Mouse (Mus musculus) heart, adult 2 months (tissue): ENCODE results near the gene Asns. TPM values are rescaled to one million over a fixed set of nuclear protein-coding genes. Genes with fewer than 3 reads are reported as not detected.

Source experiments
- DNase-seq, 2 experiments: peaks; one replicate each; pipeline ENCODE4 v3.0.0; 2021
- H3K27ac ChIP-seq: fragments of 200-600 bp; 2 replicates; pipeline ENCODE4 v1.8.1; 2022
- H3K27me3 ChIP-seq: fragments of 200-500 bp; 2 replicates; pipeline ENCODE4 v1.6.1; 2012; ENCODE audit warnings: mild to moderate bottlenecking, low read length, inconsistent platforms, mixed read lengths; ENCODE audit not compliant: control insufficient read depth, insufficient read depth
- H3K36me3 ChIP-seq: fragments of 200-500 bp; 2 replicates; pipeline ENCODE4 v1.6.1; 2012; ENCODE audit warnings: low read length, inconsistent platforms; ENCODE audit not compliant: control insufficient read depth, insufficient read depth
- H3K4me1 ChIP-seq: fragments of 200-500 bp; 2 replicates; pipeline ENCODE4 v1.6.1; 2011; ENCODE audit warnings: low read length; ENCODE audit not compliant: control insufficient read depth, insufficient read depth
- H3K4me3 ChIP-seq: fragments of 200-600 bp; 2 replicates; pipeline ENCODE4 v1.8.1; 2022
- H3K79me2 ChIP-seq: fragments of 200-500 bp; replicated peaks from 2 replicates; pipeline ENCODE4 v1.6.1; 2012; ENCODE audit warnings: mild to moderate bottlenecking, inconsistent platforms, low read length, moderate library complexity, mixed read lengths; ENCODE audit not compliant: control insufficient read depth, insufficient read depth
- H3K9ac ChIP-seq: fragments of 200-500 bp; 2 replicates; pipeline ENCODE4 v1.6.1; 2012; ENCODE audit warnings: low read depth, mild to moderate bottlenecking, control low read depth, inconsistent platforms, low read length, mixed read lengths
- CTCF ChIP-seq: fragments of 200-600 bp; IDR thresholded peaks from 2 replicates; pipeline ENCODE4 v1.8.1; 2022; ENCODE audit warnings: antibody characterized with exemption, mild to moderate bottlenecking, moderate library complexity
- EP300 ChIP-seq: fragments of 200-500 bp; IDR thresholded peaks from 2 replicates; pipeline ENCODE4 v1.6.1; 2011; ENCODE audit warnings: low read depth, low read length, control low read depth; ENCODE audit not compliant: insufficient read depth
- POLR2A ChIP-seq: fragments of 200-500 bp; IDR thresholded peaks from 2 replicates; pipeline ENCODE4 v1.6.1; 2011; ENCODE audit warnings: mild to moderate bottlenecking, low read depth, low read length, control low read depth; ENCODE audit not compliant: insufficient read depth
- WGBS: fragments of 180-500 bp; shearing (Covaris S2); methylation state at CpG from one replicate; pipeline ENCODE4 v1.1.7; 2018; 5-methylcytosine and 5-hydroxymethylcytosine counted together
- intact Hi-C: fragments of 180-260 bp; cut with DNase I; formaldehyde crosslinking; loops from one replicate; pipeline ENCODE4 v1.15.1; 2025
- polyA plus RNA-seq: library from polyadenylated mRNA; depleted of rRNA; stranded (reverse); fragments of >200 nt; gene quantifications from 2 replicates; pipeline ENCODE4 v1.2.3, GENCODE M21; 2012
- total RNA-seq, 2 experiments: library from RNA; stranded (reverse); gene quantifications; 2 replicates each; pipeline ENCODE4 v1.2.3; 2021

Asns gene
- total and polyA plus RNA-seq, 3 experiments, result 2.9 to 5.5 (median 3.2) TPM

DNA sequence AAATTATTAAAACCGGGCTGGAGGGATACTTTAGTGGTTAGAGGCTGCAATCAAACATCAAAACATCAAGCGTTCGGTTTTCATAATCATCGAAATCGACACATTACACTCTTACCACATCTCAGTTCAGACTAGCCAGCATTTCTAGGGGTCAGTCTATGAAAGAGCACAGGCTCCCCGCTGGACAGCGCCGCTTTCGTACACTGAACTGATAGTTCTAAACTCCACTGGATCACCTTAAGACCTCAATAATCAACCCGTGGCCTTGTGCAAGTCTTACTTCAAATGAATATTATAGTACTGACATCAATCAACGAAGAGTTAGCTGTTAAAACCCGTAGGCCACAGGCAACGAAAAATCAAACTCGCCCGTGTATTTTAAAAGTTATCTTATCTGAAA, 1.0 kb downstream of the Asns start:
- intact Hi-C loops, result no loop called here
- no peaks in the 10 kb centered on the region for H3K36me3 ChIP-seq
- DNase-seq, result no peak
- H3K4me1 ChIP-seq, result peaks cover 2% of the 10 kb centered on the region; the same call in 1 of the 2 replicates
- H3K27ac ChIP-seq, result no peak overlapping the region
- H3K27me3 ChIP-seq, result no peaks in the 10 kb centered on the region
- peak overlapping the region; percentile 56 for H3K4me3 ChIP-seq
- 56% methylated on average over 15 of the region's 15 CpGs for WGBS
- TF ChIP-seq EP300 (no peak), POLR2A (no peak)
- no peaks in the 10 kb centered on the region for H3K79me2 ChIP-seq
- H3K9ac ChIP-seq, result no peak overlapping the region

DNA sequence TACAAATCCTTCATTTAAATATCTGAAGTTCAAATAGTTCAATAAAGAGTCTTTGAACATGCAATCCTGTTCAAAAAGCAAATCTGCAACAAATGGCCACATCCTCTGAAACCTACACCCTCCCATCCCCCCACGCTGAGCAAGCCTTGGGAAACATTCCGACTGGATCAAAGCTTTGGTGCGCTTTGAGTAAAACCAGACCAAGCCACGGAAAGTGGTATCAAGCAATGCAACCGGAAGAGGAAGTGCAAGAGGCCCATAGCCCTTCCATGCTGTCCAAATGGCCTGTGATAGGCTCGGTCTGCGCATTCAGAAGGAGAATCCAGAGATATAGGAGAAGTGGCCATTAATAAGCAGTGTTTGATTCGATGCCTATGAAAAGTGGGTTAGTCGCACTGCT, 2.6 kb downstream of the Asns start:
- Histone ChIP-seq H3K79me2 (no peaks in the 10 kb centered on the region), H3K27me3 (no peaks in the 10 kb centered on the region), H3K4me3 (no peak overlapping the region), H3K9ac (no peak overlapping the region), H3K36me3 (no peaks in the 10 kb centered on the region), H3K27ac (no peak overlapping the region), H3K4me1 (peaks cover 2% of the 10 kb centered on the region; the same call in 1 of the 2 replicates)
- intact Hi-C loops, result no loop called here
- TF ChIP-seq POLR2A, result no peak
- no peak for TF ChIP-seq CTCF
- TF ChIP-seq EP300, result no peak
- WGBS, result 74% methylated on average over 9 of the region's 9 CpGs
- DNase-seq, result no peak

DNA sequence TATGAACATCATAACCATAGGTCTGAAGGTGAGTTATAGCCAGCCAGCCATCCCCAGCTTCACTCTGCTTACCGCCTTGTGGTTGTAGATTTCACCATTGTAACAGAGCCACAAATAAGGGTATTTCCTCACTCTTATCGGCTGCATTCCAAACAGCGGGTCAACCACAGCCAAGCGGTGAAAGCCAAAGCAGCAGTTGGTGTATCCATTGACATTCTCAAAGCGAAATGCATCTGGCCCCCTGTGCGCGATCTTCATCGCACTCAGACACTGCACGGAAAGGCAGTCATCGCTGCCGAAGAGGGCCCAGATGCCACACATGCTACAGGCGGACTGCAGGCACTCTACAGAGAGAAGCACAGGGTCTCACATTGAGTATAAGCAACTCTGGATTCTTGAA, 3.9 kb downstream of the Asns start:
- Histone ChIP-seq H3K27ac (no peak overlapping the region), H3K36me3 (no peaks in the 10 kb centered on the region), H3K27me3 (no peaks in the 10 kb centered on the region), H3K4me3 (no peak overlapping the region), H3K4me1 (peaks cover 2% of the 10 kb centered on the region; the same call in 1 of the 2 replicates), H3K79me2 (no peaks in the 10 kb centered on the region), H3K9ac (no peak overlapping the region)
- 83% methylated on average over 12 of the region's 12 CpGs for WGBS
- intact Hi-C loops, result no loop called here
- no peak for DNase-seq
- no peak for TF ChIP-seq EP300
- TF ChIP-seq POLR2A, result no peak
- TF ChIP-seq CTCF, result no peak

DNA sequence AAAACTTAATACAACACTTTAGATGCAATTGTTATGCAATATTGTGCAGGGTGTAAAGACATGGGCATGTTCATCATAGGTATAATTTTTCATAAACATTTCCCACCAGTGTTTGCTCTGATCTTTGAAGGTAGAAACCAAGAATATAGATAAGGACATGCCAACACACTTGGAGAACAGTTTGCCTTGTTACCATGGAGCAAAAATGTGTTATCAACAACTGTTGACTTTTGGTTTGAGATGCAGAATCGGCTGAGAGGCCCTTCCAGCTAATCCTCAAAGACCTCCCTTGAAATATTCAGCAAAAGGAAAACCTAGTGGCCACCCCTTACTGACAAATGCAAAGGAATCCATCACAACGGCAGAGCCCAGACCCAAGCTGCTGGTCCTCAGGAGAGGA, 7.0 kb downstream of the Asns start:
- Histone ChIP-seq H3K27me3 (no peaks in the 10 kb centered on the region), H3K36me3 (no peaks in the 10 kb centered on the region), H3K79me2 (no peaks in the 10 kb centered on the region), H3K4me3 (no peak overlapping the region), H3K27ac (no peak overlapping the region), H3K4me1 (no peaks in the 10 kb centered on the region), H3K9ac (no peak overlapping the region)
- 52% methylated on average over 2 of the region's 2 CpGs for WGBS
- intact Hi-C loops, result no loop called here
- DNase-seq, result no peak
- TF ChIP-seq POLR2A, result no peak

DNA sequence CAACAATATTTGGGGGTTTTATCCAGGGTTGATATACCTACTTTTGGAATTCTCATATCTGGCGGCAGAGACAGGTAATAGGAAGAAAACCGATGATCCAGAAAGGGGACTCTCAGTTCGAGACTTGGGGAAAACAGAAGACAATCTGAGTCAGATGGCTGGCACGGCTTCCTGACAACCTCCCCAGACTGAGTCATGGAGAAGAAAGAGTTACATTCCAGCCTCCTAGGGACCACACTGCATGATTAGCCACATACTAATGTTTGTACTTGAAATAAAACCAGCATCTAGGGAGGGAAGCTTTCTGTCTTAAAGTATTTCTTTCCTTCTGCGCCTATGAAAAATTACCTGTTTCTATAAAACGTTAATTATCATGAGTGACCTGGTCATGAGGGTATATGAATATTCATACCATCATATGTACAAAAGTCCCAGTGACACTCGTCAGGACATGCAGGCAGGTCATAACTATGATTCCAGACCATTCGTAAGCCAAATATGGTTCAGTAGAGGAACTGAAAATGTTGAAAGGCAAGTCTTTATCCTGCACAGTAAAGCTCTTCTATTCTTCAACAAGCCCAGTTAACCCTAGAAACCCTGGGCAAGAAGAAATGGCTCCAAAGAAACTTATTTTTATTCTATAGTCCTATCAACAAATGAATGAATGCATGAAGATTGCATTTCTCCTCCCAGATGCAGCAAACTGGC, 16.7 kb downstream of the Asns start:
- H3K27me3 ChIP-seq, result no peaks in the 10 kb centered on the region
- no peaks in the 10 kb centered on the region for H3K79me2 ChIP-seq
- intact Hi-C loops, result no loop called here
- no peak overlapping the region for H3K27ac ChIP-seq
- peaks cover under 1% of the 10 kb centered on the region; the same call in 1 of the 2 replicates for H3K4me1 ChIP-seq
- no peak overlapping the region for H3K4me3 ChIP-seq
- no peaks in the 10 kb centered on the region for H3K36me3 ChIP-seq
- TF ChIP-seq CTCF (no peak), EP300 (no peak), POLR2A (no peak)
- H3K9ac ChIP-seq, result no peak overlapping the region
- WGBS, result 86% methylated on average over 8 of the region's 8 CpGs
- DNase-seq, result no peak

DNA sequence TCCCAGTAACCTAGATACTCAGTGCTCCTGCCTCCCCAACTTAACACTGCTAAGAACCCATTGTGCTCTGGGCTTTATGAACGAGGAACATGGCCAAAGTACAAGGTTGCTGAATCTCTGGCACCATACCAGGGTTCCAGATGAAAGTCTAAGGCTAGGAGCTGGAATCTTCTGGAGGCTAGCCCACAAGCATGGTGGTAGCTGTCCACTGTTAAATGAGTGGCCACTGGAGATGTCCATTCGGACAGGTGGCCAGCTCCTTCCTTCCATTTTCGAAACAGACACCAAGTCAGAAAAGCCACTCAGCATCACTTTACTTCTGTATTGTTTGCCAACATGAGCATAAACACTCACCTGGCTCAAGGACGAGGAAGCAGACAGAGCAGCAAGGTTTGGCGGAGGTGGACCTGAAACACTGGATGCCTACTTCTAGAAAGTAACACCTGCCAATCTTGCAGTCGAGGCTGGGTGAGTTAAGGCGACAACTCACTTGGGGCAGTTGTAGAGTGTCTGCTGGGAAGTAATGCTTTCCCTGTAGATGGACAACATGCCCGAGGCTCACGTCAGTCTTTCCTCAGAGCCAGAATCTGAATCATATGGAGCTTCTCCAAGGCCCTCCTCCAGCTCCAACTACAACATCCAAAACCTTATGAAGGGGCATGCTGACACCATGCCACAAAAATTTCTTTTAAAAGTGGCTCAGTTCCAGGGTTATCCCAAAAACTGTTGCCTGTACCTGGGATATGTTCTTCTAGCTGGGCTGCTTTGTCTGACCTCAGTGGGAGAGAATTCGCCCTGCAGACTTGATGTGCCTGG, 20.4 kb downstream of the Asns start:
- intact Hi-C loops, result loop anchor here (5.0 kb wide), 1 partner anchor 670 kb away; no protein-coding TSS in a partner anchor
- Histone ChIP-seq H3K27ac (no peak overlapping the region), H3K36me3 (no peaks in the 10 kb centered on the region), H3K9ac (no peak overlapping the region), H3K4me1 (peaks cover 3% of the 10 kb centered on the region; the same call in 1 of the 2 replicates), H3K4me3 (no peak overlapping the region), H3K27me3 (no peaks in the 10 kb centered on the region), H3K79me2 (no peaks in the 10 kb centered on the region)
- 79% methylated on average over 10 of the region's 10 CpGs for WGBS
- no peak for DNase-seq
- TF ChIP-seq POLR2A (no peak), CTCF (no peak), EP300 (no peak)
